Mouse (Mus musculus) embryonic facial prominence, embryonic 14.5 days (tissue): Measurements from ENCODE around the gene Ltc4s. TPM values are rescaled to one million over a fixed set of nuclear protein-coding genes. Genes with fewer than 3 reads are reported as not detected.

Experiments used
- ATAC-seq: fragments of 200-750 bp; cut with Nextera tagmentation; 2 replicates; pipeline ENCODE4 v1.8.0; 2017; ENCODE audit warnings: low read depth, moderate number of reproducible peaks, moderate TSS enrichment
- DNase-seq: peaks from one replicate; pipeline ENCODE4 v3.0.0-alpha.2; 2015; ENCODE audit warnings: low spot score
- H3K27ac ChIP-seq: fragments of 300-500 bp; sonication (generic); replicated peaks from 2 replicates; pipeline ENCODE4 v1.5.1; 2014; ENCODE audit warnings: low read depth, mild to moderate bottlenecking, low read length, moderate library complexity
- H3K27me3 ChIP-seq: fragments of 300-500 bp; sonication (generic); replicated peaks from 2 replicates; pipeline ENCODE4 v1.6.1; 2014; ENCODE audit warnings: low read length; ENCODE audit not compliant: control insufficient read depth, insufficient read depth
- H3K36me3 ChIP-seq: fragments of 300-500 bp; sonication (generic); 2 replicates; pipeline ENCODE4 v1.6.1; 2014; ENCODE audit warnings: low read length, mixed read lengths; ENCODE audit not compliant: control insufficient read depth, insufficient read depth
- H3K4me1 ChIP-seq: fragments of 300-500 bp; sonication (generic); 2 replicates; pipeline ENCODE4 v1.6.1; 2014; ENCODE audit warnings: antibody characterized with exemption, low read length; ENCODE audit not compliant: control insufficient read depth, insufficient read depth
- H3K4me2 ChIP-seq: fragments of 300-500 bp; sonication (generic); 2 replicates; pipeline ENCODE4 v1.6.1; 2014; ENCODE audit warnings: low read depth, mild to moderate bottlenecking, low read length, moderate library complexity, mixed read lengths
- H3K4me3 ChIP-seq: fragments of 300-500 bp; sonication (generic); 2 replicates; pipeline ENCODE4 v1.5.1; 2014; ENCODE audit warnings: low read depth, mild to moderate bottlenecking, low read length
- H3K9ac ChIP-seq: fragments of 300-500 bp; sonication (generic); 2 replicates; pipeline ENCODE4 v1.6.1; 2014; ENCODE audit warnings: low read depth, mild to moderate bottlenecking, low read length, moderate library complexity, mixed read lengths
- H3K9me3 ChIP-seq: fragments of 300-500 bp; sonication (generic); 2 replicates; pipeline ENCODE4 v1.6.1; 2016; ENCODE audit warnings: low read length; ENCODE audit not compliant: control insufficient read depth
- WGBS: fragments of 180-500 bp; shearing (Covaris S2); extraction: QIAGEN DNeasy Blood & Tissue Kit; methylation state at CpG from one replicate; pipeline ENCODE4 v1.1.7; 2014; 5-methylcytosine and 5-hydroxymethylcytosine counted together
- polyA plus RNA-seq: library from polyadenylated mRNA; unstranded; fragments of >200 nt; fragmentation: Nextera tagmentation; extraction: Ambion mirVana; gene quantifications from 2 replicates; pipeline ENCODE4 v1.2.1, GENCODE M21; 2014

Gene Ltc4s
- polyA plus RNA-seq, result 3.7 and 5.2 TPM in 2 replicates

- Histone ChIP-seq H3K36me3 (peaks cover 18% of the 10 kb centered on the region), H3K27me3 (peaks cover 21% of the 10 kb centered on the region), H3K27ac (no peak within 1 kb of the TSS), H3K9ac (no peak within 1 kb of the TSS; the same call in 1 of the 2 replicates), H3K9me3 (no peaks in the 10 kb centered on the region), H3K4me2 (peak within 1 kb of the TSS; percentile 98), H3K4me1 (peaks cover 7% of the 10 kb centered on the region), H3K4me3 (peak within 1 kb of the TSS; percentile 64)
- WGBS, result 51% methylated on average over 9 of the region's 10 CpGs
- DNase-seq (no peak), ATAC-seq (no peak)
These were observed at the start of gene Ltc4s for GRCm38 (mm10) chr11:50238324-50238723. Ltc4s (minus strand) TSS chr11:50238616.

- H3K27me3 ChIP-seq, result no peaks in the 10 kb centered on the region
- DNase-seq, result no peak
- no peak overlapping the region for H3K4me2 ChIP-seq
- no peak overlapping the region for H3K9ac ChIP-seq
- no peak for ATAC-seq
- H3K27ac ChIP-seq, result no peak overlapping the region
- 80% methylated on average over 1 of the region's 1 CpGs for WGBS
- H3K36me3 ChIP-seq, result peaks cover 20% of the 10 kb centered on the region; the same call in 1 of the 2 replicates
- H3K4me1 ChIP-seq, result peaks cover 11% of the 10 kb centered on the region
- H3K9me3 ChIP-seq, result no peaks in the 10 kb centered on the region
- no peak overlapping the region for H3K4me3 ChIP-seq
These were observed 48.0 kb upstream of the Ltc4s start for GRCm38 (mm10) chr11:50286428-50286827.

GRCm38 (mm10) chr11:50285696-50286095 is 47.3 kb upstream of the Ltc4s start:
- no peaks in the 10 kb centered on the region for H3K27me3 ChIP-seq
- H3K4me1 ChIP-seq, result peaks cover 11% of the 10 kb centered on the region
- 95% methylated on average over 7 of the region's 7 CpGs for WGBS
- no peak overlapping the region for H3K27ac ChIP-seq
- H3K9me3 ChIP-seq, result no peaks in the 10 kb centered on the region
- no peak overlapping the region for H3K4me2 ChIP-seq
- no peak overlapping the region for H3K9ac ChIP-seq
- no peak overlapping the region for H3K4me3 ChIP-seq
- peaks cover 25% of the 10 kb centered on the region; the same call in 1 of the 2 replicates for H3K36me3 ChIP-seq
- DNase-seq (no peak), ATAC-seq (no peak)

GRCm38 (mm10) chr11:50285263-50285662 is 46.8 kb upstream of the Ltc4s start:
- H3K27me3 ChIP-seq, result no peaks in the 10 kb centered on the region
- H3K9ac ChIP-seq, result no peak overlapping the region
- 87% methylated on average over 5 of the region's 5 CpGs for WGBS
- DNase-seq, result no peak
- no peak overlapping the region for H3K4me3 ChIP-seq
- peaks cover 28% of the 10 kb centered on the region; the same call in 1 of the 2 replicates for H3K36me3 ChIP-seq
- ATAC-seq, result no peak
- peaks cover 11% of the 10 kb centered on the region for H3K4me1 ChIP-seq
- H3K4me2 ChIP-seq, result no peak overlapping the region
- no peaks in the 10 kb centered on the region for H3K9me3 ChIP-seq
- H3K27ac ChIP-seq, result no peak overlapping the region

GRCm38 (mm10) chr11:50280053-50280452 is 41.6 kb upstream of the Ltc4s start:
- Histone ChIP-seq H3K4me2 (no peak overlapping the region), H3K27ac (no peak overlapping the region), H3K4me3 (no peak overlapping the region), H3K4me1 (0 out of 2 replicates have a peak, but pooled peaks cover 4% of the 10 kb centered on the region), H3K27me3 (no peaks in the 10 kb centered on the region), H3K9ac (no peak overlapping the region), H3K9me3 (no peaks in the 10 kb centered on the region), H3K36me3 (peaks cover 20% of the 10 kb centered on the region)
- WGBS, result 79% methylated on average over 1 of the region's 1 CpGs
- ATAC-seq (no peak), DNase-seq (no peak)

GRCm38 (mm10) chr11:50279005-50279404 is 40.6 kb upstream of the Ltc4s start:
- Histone ChIP-seq H3K4me3 (no peak overlapping the region), H3K9ac (no peak overlapping the region), H3K4me1 (0 out of 2 replicates have a peak, but pooled peaks cover 4% of the 10 kb centered on the region), H3K27me3 (no peaks in the 10 kb centered on the region), H3K36me3 (peaks cover 20% of the 10 kb centered on the region), H3K9me3 (no peaks in the 10 kb centered on the region), H3K4me2 (no peak overlapping the region), H3K27ac (no peak overlapping the region; the same call in 1 of the 2 replicates)
- ATAC-seq (peak; percentile 41; the same call in 1 of the 2 replicates), DNase-seq (peak; percentile 58)
- 77% methylated on average over 4 of the region's 4 CpGs for WGBS

GRCm38 (mm10) chr11:50277706-50278105 is 39.3 kb upstream of the Ltc4s start:
- WGBS, result 88% methylated on average over 6 of the region's 6 CpGs
- Histone ChIP-seq H3K9ac (no peak overlapping the region), H3K4me3 (no peak overlapping the region), H3K9me3 (no peaks in the 10 kb centered on the region), H3K4me1 (0 out of 2 replicates have a peak, but pooled peaks cover 4% of the 10 kb centered on the region), H3K27me3 (no peaks in the 10 kb centered on the region), H3K4me2 (no peak overlapping the region), H3K27ac (no peak overlapping the region), H3K36me3 (peaks cover 18% of the 10 kb centered on the region)
- DNase-seq (no peak), ATAC-seq (no peak)

GRCm38 (mm10) chr11:50277025-50277424 is 38.6 kb upstream of the Ltc4s start:
- Histone ChIP-seq H3K27ac (no peak overlapping the region), H3K9me3 (no peaks in the 10 kb centered on the region), H3K27me3 (no peaks in the 10 kb centered on the region), H3K4me1 (0 out of 2 replicates have a peak, but pooled peaks cover 4% of the 10 kb centered on the region), H3K9ac (no peak overlapping the region), H3K4me2 (no peak overlapping the region), H3K36me3 (peaks cover 18% of the 10 kb centered on the region), H3K4me3 (no peak overlapping the region)
- ATAC-seq (no peak), DNase-seq (no peak)

- peaks cover 12% of the 10 kb centered on the region for H3K36me3 ChIP-seq
- H3K27me3 ChIP-seq, result no peaks in the 10 kb centered on the region
- 0 out of 2 replicates have a peak, but pooled peaks cover 4% of the 10 kb centered on the region for H3K4me1 ChIP-seq
- no peak overlapping the region for H3K27ac ChIP-seq
- DNase-seq (no peak), ATAC-seq (peak; percentile 20; the same call in 1 of the 2 replicates)
- no peak overlapping the region for H3K4me3 ChIP-seq
- no peak overlapping the region for H3K9ac ChIP-seq
- no peak overlapping the region for H3K4me2 ChIP-seq
- WGBS, result 79% methylated on average over 5 of the region's 5 CpGs
- no peaks in the 10 kb centered on the region for H3K9me3 ChIP-seq
These were observed 37.2 kb upstream of the Ltc4s start for GRCm38 (mm10) chr11:50275568-50276151.
